Mouse (Mus musculus) limb, embryonic 10.5 days (tissue): ENCODE results near the gene Met. TPM values are rescaled to one million over a fixed set of nuclear protein-coding genes. Genes with fewer than 3 reads are reported as not detected.

Source experiments
- DNase-seq: peaks from one replicate; pipeline ENCODE4 v3.0.0-alpha.2; 2017; ENCODE audit warnings: low spot score
- H3K27ac ChIP-seq: fragments of 300-500 bp; sonication (generic); 2 replicates; pipeline ENCODE4 v1.5.1; 2016; ENCODE audit warnings: mild to moderate bottlenecking
- H3K27me3 ChIP-seq: fragments of 300-500 bp; sonication (generic); 2 replicates; pipeline ENCODE4 v1.6.1; 2016; ENCODE audit warnings: low read depth, mild to moderate bottlenecking; ENCODE audit not compliant: poor library complexity, severe bottlenecking
- H3K36me3 ChIP-seq: fragments of 300-500 bp; sonication (generic); 2 replicates; pipeline ENCODE4 v1.6.1; 2016; ENCODE audit warnings: mild to moderate bottlenecking, moderate library complexity
- H3K4me1 ChIP-seq: fragments of 300-500 bp; sonication (generic); 2 replicates; pipeline ENCODE4 v1.6.1; 2016
- H3K4me3 ChIP-seq: fragments of 300-500 bp; sonication (generic); 2 replicates; pipeline ENCODE4 v1.5.1; 2016; ENCODE audit warnings: mild to moderate bottlenecking, moderate library complexity
- H3K9me3 ChIP-seq: fragments of 300-500 bp; sonication (generic); replicated peaks from 2 replicates; pipeline ENCODE4 v1.6.1; 2016; ENCODE audit warnings: mild to moderate bottlenecking
- whole genome bisulfite sequencing: fragments of 180-500 bp; shearing (Covaris S2); methylation state at CpG from one replicate; pipeline ENCODE4 v1.1.7; 2016; 5-methylcytosine and 5-hydroxymethylcytosine counted together
- polyA plus RNA-seq: library from polyadenylated mRNA; unstranded; fragments of >200 nt; fragmentation: Nextera tagmentation; extraction: Ambion mirVana; gene quantifications from 2 replicates; pipeline ENCODE4 v1.2.1, GENCODE M21; 2016

Met gene
- polyA plus RNA-seq, 1 experiment from 2014 or later = 11.5 TPM

DNA sequence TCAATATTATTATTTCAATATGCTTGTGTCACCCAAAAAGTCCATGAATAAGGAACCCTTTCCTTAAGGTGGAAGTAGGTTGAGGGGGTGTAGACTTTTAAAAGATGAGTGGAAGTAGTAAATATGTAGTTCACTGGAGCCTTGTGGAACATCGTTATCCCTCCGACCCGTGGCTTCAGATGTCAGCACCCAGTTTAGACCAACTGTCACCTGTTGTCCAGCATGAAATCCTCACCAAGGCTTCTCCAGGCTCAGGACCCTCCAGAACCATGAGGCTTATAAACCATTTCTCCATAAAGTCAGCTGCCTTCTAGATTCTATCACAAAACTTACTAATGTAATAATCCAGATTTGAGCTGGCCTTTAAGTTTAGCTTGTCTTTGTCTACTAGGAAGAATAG is 9.5 kb downstream of the Met start:
- Histone ChIP-seq H3K27ac (no peak overlapping the region), H3K4me3 (no peak overlapping the region), H3K27me3 (no peaks in the 10 kb centered on the region), H3K36me3 (no peaks in the 10 kb centered on the region), H3K4me1 (no peaks in the 10 kb centered on the region), H3K9me3 (no peaks in the 10 kb centered on the region)
- 91% methylated on average over 3 of the region's 3 CpGs for WGBS
- no peak for DNase-seq

DNA sequence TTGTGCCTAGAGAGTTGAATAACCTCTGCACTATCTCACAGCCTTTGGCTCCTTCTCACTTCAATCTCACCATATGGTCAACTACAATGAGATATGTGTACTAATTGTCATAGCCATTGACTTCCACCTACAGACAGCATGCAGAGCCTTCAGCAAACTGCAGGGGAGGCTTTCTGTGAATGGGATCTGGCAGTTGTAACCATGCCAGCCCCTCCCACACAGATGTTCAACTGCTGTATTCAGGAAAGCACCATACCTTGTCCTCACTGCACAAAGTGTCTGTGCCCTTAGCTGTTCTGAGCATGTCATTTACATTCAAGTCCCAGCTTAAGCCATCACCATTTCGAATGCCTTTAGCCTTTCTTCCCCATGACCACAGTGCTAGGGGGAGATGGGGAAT is 14.2 kb downstream of the Met start:
- no peak overlapping the region for H3K27ac ChIP-seq

DNA sequence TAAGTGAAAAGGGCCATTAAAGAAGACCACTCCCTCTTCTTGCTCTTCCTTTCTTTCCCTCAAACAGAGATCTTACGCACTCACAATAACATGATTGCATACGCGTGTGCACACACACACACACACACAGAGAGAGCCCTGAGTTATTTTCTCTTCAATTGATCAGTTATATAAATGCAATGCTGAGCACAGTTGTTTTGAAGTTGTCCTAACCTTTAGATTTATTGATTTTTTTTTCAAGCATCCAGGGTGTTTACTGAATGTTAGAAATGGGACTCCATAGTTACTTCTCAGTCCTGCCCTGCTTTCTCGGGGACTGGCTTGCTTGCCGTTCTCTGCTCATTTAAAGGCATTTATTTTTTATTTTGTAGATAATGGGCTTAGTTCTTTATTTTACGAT is 14.7 kb downstream of the Met start:
- H3K9me3 ChIP-seq = no peaks in the 10 kb centered on the region
- no peak overlapping the region for H3K27ac ChIP-seq
- DNase-seq = no peak
- no peaks in the 10 kb centered on the region for H3K27me3 ChIP-seq
- 92% methylated on average over 6 of the region's 6 CpGs for WGBS
- no peak overlapping the region for H3K4me3 ChIP-seq
- H3K4me1 ChIP-seq = no peaks in the 10 kb centered on the region
- H3K36me3 ChIP-seq = no peaks in the 10 kb centered on the region

More for the DNA sequence above, 14.2 kb downstream of the Met start:
- no peak overlapping the region for H3K4me3 ChIP-seq
- DNase-seq = no peak
- no peaks in the 10 kb centered on the region for H3K27me3 ChIP-seq
- H3K9me3 ChIP-seq = no peaks in the 10 kb centered on the region
- 73% methylated on average over 1 of the region's 1 CpGs for WGBS
- H3K36me3 ChIP-seq = no peaks in the 10 kb centered on the region
- H3K4me1 ChIP-seq = no peaks in the 10 kb centered on the region

DNA sequence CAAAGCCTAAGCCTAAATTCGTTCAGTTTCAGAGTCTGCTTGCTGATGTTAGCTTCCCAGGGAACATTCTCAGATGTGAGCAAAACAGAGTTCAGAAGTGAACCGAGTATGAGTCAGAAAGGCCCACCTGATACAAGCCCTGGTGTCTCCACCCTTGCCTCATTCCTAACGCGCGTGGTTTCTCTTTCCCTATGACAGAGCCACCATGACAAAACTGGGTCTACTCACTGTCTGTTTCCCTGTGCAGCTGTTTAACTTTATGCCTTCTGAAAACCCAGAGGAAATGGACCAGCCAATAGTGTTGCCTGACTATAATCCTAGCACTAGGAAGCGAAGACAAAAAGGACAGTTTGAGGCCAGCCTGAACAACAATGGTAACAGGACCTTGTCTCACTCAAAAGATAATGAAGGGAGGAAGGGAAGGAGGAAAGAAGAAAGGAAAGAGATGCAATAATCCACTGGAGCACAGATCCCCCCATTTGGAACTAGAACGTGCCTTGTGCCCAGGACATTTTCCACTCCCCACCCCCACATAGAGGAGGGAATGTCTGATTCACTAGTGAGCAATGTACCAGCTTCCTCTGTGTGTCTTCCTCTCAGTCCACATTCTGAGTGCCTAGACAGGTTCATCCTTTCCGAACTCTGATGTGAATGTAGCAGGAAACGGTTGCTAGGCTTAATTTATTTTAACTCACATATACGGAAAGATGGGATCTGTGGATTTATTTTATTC is 15.4 kb downstream of the Met start:
- WGBS = 88% methylated on average over 10 of the region's 10 CpGs
- DNase-seq = no peak
- Histone ChIP-seq H3K4me1 (no peaks in the 10 kb centered on the region), H3K27me3 (no peaks in the 10 kb centered on the region), H3K36me3 (no peaks in the 10 kb centered on the region), H3K27ac (no peak overlapping the region), H3K9me3 (no peaks in the 10 kb centered on the region), H3K4me3 (no peak overlapping the region)

DNA sequence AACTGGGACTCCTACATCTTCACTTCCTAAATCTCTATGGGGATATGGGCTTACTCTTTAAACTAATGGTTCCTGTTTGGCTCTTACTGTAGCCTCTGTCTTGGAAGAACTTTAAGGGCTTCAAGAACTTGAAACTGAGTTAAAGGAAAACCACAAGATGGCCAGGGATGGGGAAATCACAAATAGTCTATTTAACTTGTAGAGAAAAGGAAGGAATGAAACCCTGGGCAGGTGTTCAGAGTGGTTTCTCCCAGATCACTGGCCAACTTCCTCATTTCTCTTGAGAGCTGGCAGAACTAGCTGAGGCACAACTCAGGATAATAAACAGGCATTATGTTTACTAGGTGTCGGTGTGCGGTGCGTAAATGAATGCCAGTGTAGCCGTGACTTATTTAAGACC is 17.5 kb downstream of the Met start:
- Histone ChIP-seq H3K27me3 (no peaks in the 10 kb centered on the region), H3K27ac (no peak overlapping the region), H3K4me3 (no peak overlapping the region), H3K36me3 (no peaks in the 10 kb centered on the region), H3K4me1 (no peaks in the 10 kb centered on the region), H3K9me3 (no peaks in the 10 kb centered on the region)
- no peak for DNase-seq
- WGBS = 89% methylated on average over 4 of the region's 4 CpGs

DNA sequence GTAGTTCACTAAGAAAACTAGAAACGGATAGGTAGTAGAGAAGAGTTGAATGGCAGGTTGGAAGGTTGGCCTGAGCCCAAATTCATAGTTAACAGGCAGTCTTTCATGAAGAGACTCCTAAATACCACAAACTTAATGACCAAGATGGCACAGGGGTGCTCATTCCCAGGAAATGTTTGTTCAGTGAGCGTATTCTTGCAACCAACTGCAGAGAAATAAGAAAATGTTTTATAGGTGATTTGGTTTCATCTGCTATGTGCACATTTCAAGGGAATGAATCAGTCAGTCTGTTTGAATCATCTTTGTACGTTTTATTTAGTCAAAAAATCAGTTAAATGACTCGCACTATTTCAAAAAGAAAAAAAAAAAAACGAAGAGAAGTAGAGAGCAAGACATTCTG is 21.6 kb downstream of the Met start:
- 91% methylated on average over 5 of the region's 5 CpGs for WGBS
- Histone ChIP-seq H3K9me3 (no peaks in the 10 kb centered on the region), H3K27me3 (no peaks in the 10 kb centered on the region), H3K27ac (no peak overlapping the region), H3K4me3 (no peak overlapping the region), H3K4me1 (no peaks in the 10 kb centered on the region), H3K36me3 (no peaks in the 10 kb centered on the region)
- DNase-seq = no peak

DNA sequence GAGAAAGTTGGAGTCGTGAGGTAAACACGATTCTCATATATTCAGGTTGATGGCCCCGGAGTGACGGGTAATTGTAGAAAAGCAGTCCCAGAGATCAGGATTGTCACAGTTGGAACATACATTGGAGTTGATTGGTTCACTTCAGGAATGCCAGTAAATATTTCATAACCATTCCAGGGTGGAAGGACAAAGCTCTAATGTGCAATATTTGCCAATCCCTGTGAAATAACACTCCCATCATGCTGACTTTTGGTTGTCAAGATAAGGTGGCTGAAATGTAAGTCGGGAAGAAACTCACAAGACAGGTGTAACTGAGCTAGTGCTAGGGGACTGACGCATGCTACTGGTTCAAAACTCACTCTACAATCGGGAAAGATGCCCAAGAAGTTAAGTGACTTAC is 22.2 kb downstream of the Met start:
- H3K9me3 ChIP-seq = no peaks in the 10 kb centered on the region
- H3K27ac ChIP-seq = no peak overlapping the region
- WGBS = 93% methylated on average over 7 of the region's 7 CpGs
- no peaks in the 10 kb centered on the region for H3K27me3 ChIP-seq
- H3K4me3 ChIP-seq = no peak overlapping the region
- no peaks in the 10 kb centered on the region for H3K4me1 ChIP-seq
- no peaks in the 10 kb centered on the region for H3K36me3 ChIP-seq
- no peak for DNase-seq

DNA sequence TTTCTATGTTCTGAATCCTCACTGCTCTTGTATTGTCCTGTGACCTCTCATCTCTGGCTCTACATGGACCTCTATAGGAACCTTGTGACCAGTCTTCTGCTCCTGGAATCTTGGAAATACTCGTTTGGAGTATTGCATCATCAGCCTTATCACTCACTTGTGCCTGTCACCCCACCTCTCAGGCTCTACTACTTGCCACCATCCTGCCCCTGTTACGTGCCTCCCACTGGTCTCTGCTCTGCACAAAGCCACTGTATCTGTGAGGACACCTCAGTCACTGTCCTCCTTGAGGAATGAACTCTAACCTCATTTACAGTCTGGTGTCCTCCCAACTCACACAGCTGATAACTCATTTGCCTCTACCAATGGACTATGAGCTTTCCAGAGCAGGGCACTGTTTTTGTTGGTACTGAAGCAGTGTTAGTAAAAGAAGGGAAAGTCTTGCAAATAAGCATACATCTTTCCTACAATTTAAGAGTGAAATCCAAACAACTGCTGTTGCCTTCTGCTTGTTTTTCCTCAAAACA is 24.8 kb downstream of the Met start:
- no peak for DNase-seq
- Histone ChIP-seq H3K4me3 (no peak overlapping the region), H3K4me1 (no peaks in the 10 kb centered on the region), H3K27ac (no peak overlapping the region), H3K27me3 (no peaks in the 10 kb centered on the region), H3K9me3 (no peaks in the 10 kb centered on the region), H3K36me3 (no peaks in the 10 kb centered on the region)
- WGBS = 63% methylated on average over 2 of the region's 2 CpGs

DNA sequence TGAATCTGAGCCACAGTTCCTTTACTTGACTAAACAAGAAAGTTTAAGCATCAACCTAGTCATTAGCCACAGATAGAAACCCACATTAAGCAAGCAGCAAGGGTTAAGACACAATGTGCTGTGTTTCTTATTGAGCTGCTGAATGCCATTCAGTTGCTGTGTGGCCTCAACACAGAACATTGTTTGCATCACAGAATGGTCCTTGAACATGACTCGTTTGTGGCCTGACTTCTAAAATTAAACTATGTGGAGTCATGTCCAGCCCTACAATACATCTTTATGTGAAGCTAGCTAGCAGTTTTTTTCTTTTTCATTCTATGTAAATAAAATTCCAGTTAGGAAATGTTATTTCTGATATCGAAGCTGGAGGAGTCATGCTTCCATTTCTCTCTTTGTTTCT is 27.2 kb downstream of the Met start:
- no peak overlapping the region for H3K4me3 ChIP-seq
- H3K27ac ChIP-seq = no peak overlapping the region
- DNase-seq = no peak
- H3K4me1 ChIP-seq = no peaks in the 10 kb centered on the region
- WGBS = 88% methylated on average over 2 of the region's 2 CpGs
- H3K27me3 ChIP-seq = no peaks in the 10 kb centered on the region
- H3K36me3 ChIP-seq = no peaks in the 10 kb centered on the region
- H3K9me3 ChIP-seq = no peaks in the 10 kb centered on the region

DNA sequence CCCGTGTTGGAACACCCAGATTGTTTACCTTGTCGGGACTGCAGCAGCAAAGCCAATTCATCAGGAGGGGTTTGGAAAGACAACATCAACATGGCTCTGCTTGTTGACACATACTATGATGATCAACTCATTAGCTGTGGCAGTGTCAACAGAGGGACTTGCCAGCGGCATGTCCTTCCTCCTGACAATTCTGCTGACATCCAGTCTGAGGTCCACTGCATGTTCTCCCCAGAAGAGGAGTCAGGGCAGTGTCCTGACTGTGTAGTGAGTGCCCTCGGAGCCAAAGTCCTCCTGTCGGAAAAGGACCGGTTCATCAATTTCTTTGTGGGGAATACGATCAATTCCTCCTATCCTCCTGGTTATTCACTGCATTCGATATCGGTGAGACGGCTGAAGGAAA is 27.9 kb downstream of the Met start:
- no peaks in the 10 kb centered on the region for H3K9me3 ChIP-seq
- no peaks in the 10 kb centered on the region for H3K36me3 ChIP-seq
- H3K4me3 ChIP-seq = no peak overlapping the region
- H3K27ac ChIP-seq = no peak overlapping the region
- no peaks in the 10 kb centered on the region for H3K27me3 ChIP-seq
- peaks cover under 1% of the 10 kb centered on the region for H3K4me1 ChIP-seq
- 94% methylated on average over 10 of the region's 10 CpGs for WGBS
- DNase-seq = no peak

DNA sequence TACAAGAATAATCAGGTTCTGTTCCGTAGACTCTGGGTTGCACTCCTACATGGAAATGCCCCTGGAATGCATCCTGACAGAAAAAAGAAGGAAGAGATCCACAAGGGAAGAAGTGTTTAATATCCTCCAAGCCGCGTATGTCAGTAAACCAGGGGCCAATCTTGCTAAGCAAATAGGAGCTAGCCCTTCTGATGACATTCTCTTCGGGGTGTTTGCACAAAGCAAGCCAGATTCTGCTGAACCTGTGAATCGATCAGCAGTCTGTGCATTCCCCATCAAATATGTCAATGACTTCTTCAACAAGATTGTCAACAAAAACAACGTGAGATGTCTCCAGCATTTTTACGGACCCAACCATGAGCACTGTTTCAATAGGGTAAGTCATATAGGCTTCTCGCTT is 28.5 kb downstream of the Met start:
- H3K4me1 ChIP-seq = peaks cover 6% of the 10 kb centered on the region
- no peaks in the 10 kb centered on the region for H3K36me3 ChIP-seq
- no peak overlapping the region for H3K27ac ChIP-seq
- H3K27me3 ChIP-seq = no peaks in the 10 kb centered on the region
- WGBS = 93% methylated on average over 8 of the region's 8 CpGs
- H3K9me3 ChIP-seq = no peaks in the 10 kb centered on the region
- H3K4me3 ChIP-seq = no peak overlapping the region
- DNase-seq = no peak

DNA sequence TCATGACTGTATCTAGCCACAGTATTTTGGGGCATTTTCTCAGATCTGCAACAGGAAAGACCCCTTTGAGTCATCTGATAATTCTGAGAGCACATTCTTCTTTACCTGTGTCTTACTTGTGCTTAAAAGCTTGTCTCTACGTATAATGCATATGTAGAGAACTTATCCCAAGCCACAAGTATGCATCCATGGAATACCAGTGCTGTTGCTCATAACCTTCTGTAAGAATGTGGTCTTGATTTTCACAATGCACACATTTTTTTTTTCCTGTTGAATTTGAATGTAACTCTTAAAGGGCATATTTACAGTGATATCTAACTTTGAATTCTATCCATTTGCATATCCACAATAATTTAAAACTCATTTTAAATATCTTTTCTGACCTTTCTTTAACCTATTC is 31.8 kb downstream of the Met start:
- peaks cover 12% of the 10 kb centered on the region for H3K4me1 ChIP-seq
- no peaks in the 10 kb centered on the region for H3K27me3 ChIP-seq
- WGBS = 96% methylated on average over 1 of the region's 1 CpGs
- DNase-seq = no peak
- H3K36me3 ChIP-seq = no peaks in the 10 kb centered on the region
- H3K4me3 ChIP-seq = no peak overlapping the region
- no peak overlapping the region for H3K27ac ChIP-seq
- H3K9me3 ChIP-seq = no peaks in the 10 kb centered on the region

DNA sequence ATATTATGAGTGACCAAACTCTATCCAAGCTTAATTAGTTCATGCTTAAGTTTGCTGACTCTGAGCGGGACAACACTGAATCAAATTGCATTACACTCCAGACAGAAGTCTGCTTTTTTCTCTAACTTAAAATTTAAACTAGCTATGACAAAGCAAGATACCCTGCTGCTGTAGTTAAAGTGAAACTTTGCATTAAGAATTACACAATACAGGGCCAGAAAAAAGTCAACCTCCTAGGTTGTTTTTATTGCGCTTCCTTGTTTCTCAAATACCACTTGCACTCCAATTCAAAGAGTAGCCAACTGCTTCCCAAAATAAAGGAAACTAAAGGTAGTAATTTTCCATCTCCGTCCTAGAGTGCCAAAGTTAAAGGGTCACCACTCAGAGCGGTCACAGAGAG is 33.8 kb downstream of the Met start:
- 68% methylated on average over 4 of the region's 4 CpGs for WGBS
- Histone ChIP-seq H3K4me1 (peaks cover 12% of the 10 kb centered on the region), H3K9me3 (no peaks in the 10 kb centered on the region), H3K4me3 (no peak overlapping the region), H3K36me3 (no peaks in the 10 kb centered on the region), H3K27ac (no peak overlapping the region), H3K27me3 (no peaks in the 10 kb centered on the region)
- DNase-seq = no peak

DNA sequence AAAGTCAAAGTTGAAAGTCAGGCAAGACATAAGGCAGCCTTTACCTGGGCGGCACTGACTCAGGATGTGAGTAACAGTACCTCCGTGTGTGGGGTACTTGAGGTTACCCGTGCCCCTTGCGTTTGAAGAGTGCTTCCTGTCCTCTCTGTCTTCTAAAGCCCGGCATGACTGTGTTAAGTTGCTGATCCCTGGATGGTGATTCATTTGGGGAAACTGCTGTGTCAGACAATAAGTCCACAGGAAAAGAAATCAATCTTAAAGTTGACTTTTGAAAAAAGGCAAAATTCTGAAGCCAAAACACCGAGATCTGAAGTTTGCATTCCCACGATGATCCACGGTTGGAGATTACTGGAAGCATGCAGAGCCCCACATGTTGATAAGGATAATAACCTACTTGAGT is 35.2 kb downstream of the Met start:
- no peaks in the 10 kb centered on the region for H3K27me3 ChIP-seq
- H3K4me3 ChIP-seq = no peak overlapping the region
- no peaks in the 10 kb centered on the region for H3K36me3 ChIP-seq
- no peaks in the 10 kb centered on the region for H3K9me3 ChIP-seq
- no peak overlapping the region for H3K27ac ChIP-seq
- H3K4me1 ChIP-seq = peaks cover 12% of the 10 kb centered on the region
- 86% methylated on average over 8 of the region's 8 CpGs for WGBS
- DNase-seq = no peak
